Mouse (Mus musculus) liver, postnatal 0 days (tissue): ENCODE results near the gene Gm5105.

ENCODE experiments used
- CTCF ChIP-seq: sonication (generic); IDR thresholded peaks from 2 replicates; pipeline ENCODE4 v1.5.1; 2016; ENCODE audit warnings: antibody characterized with exemption, low read depth
- EP300 ChIP-seq: IDR thresholded peaks from 2 replicates; pipeline ENCODE4 v1.6.1; 2016; ENCODE audit warnings: antibody characterized with exemption, low read depth, mild to moderate bottlenecking

GRCm38 (mm10) chr3:138050772-138051171, 16.4 kb downstream of the Gm5105 start:
- TF ChIP-seq CTCF (no peak), EP300 (no peak)
